Mouse (Mus musculus): ENCODE data around the gene Tax1bp3.

Tax1bp3 gene

GRCm38 (mm10) chr11:73176608-73177508, at the start of gene Tax1bp3, which contains the start of gene Emc6:
Tax1bp3 (plus strand) TSS chr11:73177083.
Emc6 (minus strand) TSS chr11:73177037.
- peak; percentile 92 for DNase-seq (ENCODE audit: low spot score in 2 of 2)

- peak; percentile 40 to 43 for DNase-seq (ENCODE audit: low spot score in 2 of 2)
Measured at GRCm38 (mm10) chr11:73131020-73131419, 45.9 kb upstream of the Tax1bp3 start.

- no peak for DNase-seq (ENCODE audit: low spot score in 2 of 2)
Measured at GRCm38 (mm10) chr11:73132999-73133398, 43.9 kb upstream of the Tax1bp3 start.

GRCm38 (mm10) chr11:73134222-73134621, 42.7 kb upstream of the Tax1bp3 start:
- no peak for DNase-seq (ENCODE audit: low spot score in 2 of 2)

GRCm38 (mm10) chr11:73136587-73136986, 40.3 kb upstream of the Tax1bp3 start:
- DNase-seq (ENCODE audit: low spot score in 2 of 2): no peak

GRCm38 (mm10) chr11:73137116-73137515, 39.8 kb upstream of the Tax1bp3 start:
- DNase-seq (ENCODE audit: low spot score in 2 of 2): no peak

GRCm38 (mm10) chr11:73137591-73138501, 39.0 kb upstream of the Tax1bp3 start, which contains the start of gene Haspin:
Haspin (minus strand) TSS chr11:73138294.
- DNase-seq (ENCODE audit: low spot score in 2 of 2): peak; percentile 88

GRCm38 (mm10) chr11:73144261-73144681, 32.6 kb upstream of the Tax1bp3 start:
- DNase-seq (ENCODE audit: low spot score in 2 of 2): no peak

- no peak for DNase-seq (ENCODE audit: low spot score in 2 of 2)
Measured at GRCm38 (mm10) chr11:73146026-73146974, 30.6 kb upstream of the Tax1bp3 start.

GRCm38 (mm10) chr11:73146975-73147365, 29.9 kb upstream of the Tax1bp3 start:
- DNase-seq (ENCODE audit: low spot score in 2 of 2): no peak

- DNase-seq (ENCODE audit: low spot score in 2 of 2): no peak
Measured at GRCm38 (mm10) chr11:73148209-73148608, 28.7 kb upstream of the Tax1bp3 start.

- DNase-seq (ENCODE audit: low spot score in 2 of 2): no peak
Measured at GRCm38 (mm10) chr11:73155071-73155470, 21.8 kb upstream of the Tax1bp3 start.

GRCm38 (mm10) chr11:73159957-73160810, 16.7 kb upstream of the Tax1bp3 start, which contains the start of gene P2rx5:
P2rx5 (plus strand) TSS chr11:73160421.
- DNase-seq (ENCODE audit: low spot score in 2 of 2): peak in 1 of 2 experiments; percentile 13

- DNase-seq (ENCODE audit: low spot score in 2 of 2): no peak
Measured at GRCm38 (mm10) chr11:73160811-73161200, 16.1 kb upstream of the Tax1bp3 start.

- no peak for DNase-seq (ENCODE audit: low spot score in 2 of 2)
Measured at GRCm38 (mm10) chr11:73161616-73162015, 15.3 kb upstream of the Tax1bp3 start.

- DNase-seq (ENCODE audit: low spot score in 2 of 2): no peak
Measured at GRCm38 (mm10) chr11:73162284-73162683, 14.6 kb upstream of the Tax1bp3 start.

GRCm38 (mm10) chr11:73168071-73168470, 8.8 kb upstream of the Tax1bp3 start:
- no peak for DNase-seq (ENCODE audit: low spot score in 2 of 2)

GRCm38 (mm10) chr11:73168576-73168975, 8.3 kb upstream of the Tax1bp3 start:
- DNase-seq (ENCODE audit: low spot score in 2 of 2): no peak

GRCm38 (mm10) chr11:73169231-73169630, 7.7 kb upstream of the Tax1bp3 start:
- DNase-seq (ENCODE audit: low spot score in 2 of 2): peak; percentile 66 to 70

- DNase-seq (ENCODE audit: low spot score in 2 of 2): no peak
Measured at GRCm38 (mm10) chr11:73172186-73172585, 4.7 kb upstream of the Tax1bp3 start.

Data from right cerebral cortex, adult 2 months (tissue).